Mouse (Mus musculus): ENCODE measurements around the gene Mybpc3.

Gene Mybpc3

GRCm38 (mm10) chr2:91169587-91170322 lies 51.8 kb downstream of the Mybpc3 start:
- DNase-seq (ENCODE audit: low spot score): no peak

- DNase-seq (ENCODE audit: low spot score): no peak
Observed at GRCm38 (mm10) chr2:91175490-91175889, 57.5 kb downstream of the Mybpc3 start.

- DNase-seq (ENCODE audit: low spot score): no peak
Observed at GRCm38 (mm10) chr2:91176234-91176633, 58.3 kb downstream of the Mybpc3 start.

GRCm38 (mm10) chr2:91179825-91180224 lies 61.9 kb downstream of the Mybpc3 start:
- no peak for DNase-seq (ENCODE audit: low spot score)

GRCm38 (mm10) chr2:91180706-91181105 lies 62.8 kb downstream of the Mybpc3 start:
- DNase-seq (ENCODE audit: low spot score): no peak

- no peak for DNase-seq (ENCODE audit: low spot score)
Observed at GRCm38 (mm10) chr2:91182016-91182404, 64.1 kb downstream of the Mybpc3 start.

GRCm38 (mm10) chr2:91182405-91183147 lies 64.6 kb downstream of the Mybpc3 start:
- no peak for DNase-seq (ENCODE audit: low spot score)

- DNase-seq (ENCODE audit: low spot score): peak; percentile 92
Observed at GRCm38 (mm10) chr2:91183148-91183513, 65.2 kb downstream of the Mybpc3 start.

GRCm38 (mm10) chr2:91183711-91184405 lies 65.9 kb downstream of the Mybpc3 start, which contains the start of gene Madd:
TSS of gene Madd (minus strand) at chr2:91183837.
- DNase-seq (ENCODE audit: low spot score): peak; percentile 49
